Mouse (Mus musculus) adrenal gland, adult 8-10 months (tissue): ENCODE measurements at regions not wholly inside any gene's neighbourhood (a gene's known extent, or its start where the extent isn't known, plus 50 kb on each side); places are given as distances from the start of the nearest gene placed in this dataset.

Experiments used
- DNase-seq: peaks from one replicate; pipeline ENCODE4 v3.0.0; 2022

DNA sequence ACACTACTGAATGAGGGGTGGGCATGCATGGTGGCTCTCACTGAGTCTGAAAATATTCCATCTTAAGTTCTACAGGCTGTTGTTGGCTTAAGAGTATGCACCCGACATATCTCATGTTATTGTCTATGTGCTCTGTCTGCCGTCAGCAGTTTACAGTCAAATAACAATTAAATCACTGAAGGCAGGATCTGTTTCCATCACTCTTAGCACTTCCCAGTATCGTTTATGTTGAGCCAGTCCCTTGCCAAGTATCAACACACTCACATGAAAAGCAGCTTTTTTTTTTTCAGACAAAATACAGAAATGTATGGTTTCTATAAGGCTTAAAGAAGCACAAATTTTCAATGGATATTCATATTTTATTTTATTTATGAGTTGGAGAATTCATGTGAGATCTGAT lies 485.9 kb upstream of the Gm9747 start:
- DNase-seq, result no peak

DNA sequence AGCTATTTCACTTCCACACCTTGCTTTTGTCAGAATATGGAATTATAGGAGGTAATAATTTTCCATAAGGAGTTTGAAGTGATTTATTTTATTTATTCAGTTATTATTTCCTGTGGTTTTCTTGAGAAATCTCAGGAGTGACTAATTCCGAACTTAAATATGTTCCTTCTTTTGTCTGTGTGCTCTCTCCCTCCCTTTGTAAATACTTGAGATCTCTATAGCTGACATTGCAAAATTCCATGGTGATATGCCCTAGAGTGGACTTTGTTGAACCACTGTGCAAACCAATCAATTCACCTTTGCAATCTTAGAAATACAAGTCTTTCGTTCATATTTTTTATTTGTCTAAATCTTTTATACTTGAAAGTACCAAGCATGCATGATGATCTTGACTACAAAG lies 478.8 kb upstream of the Gm9747 start:
- no peak for DNase-seq

DNA sequence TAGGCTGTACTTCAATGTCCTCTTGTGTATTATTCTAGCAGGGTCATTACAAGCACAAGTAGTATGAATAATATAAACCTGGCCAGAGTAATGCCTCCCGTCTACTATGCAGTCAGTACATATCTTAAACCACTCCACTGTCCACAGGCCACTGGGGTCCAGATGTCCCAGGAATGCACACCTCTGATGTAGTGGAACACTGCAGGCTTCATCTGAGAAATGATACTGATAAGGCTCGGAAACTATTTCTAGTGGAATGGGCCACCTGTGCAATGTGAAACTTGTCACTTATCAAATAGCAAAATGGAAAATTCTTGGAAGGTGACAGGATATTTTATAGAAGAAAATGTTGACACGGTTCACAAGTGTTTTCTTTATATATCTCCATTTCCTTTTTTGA lies 477.6 kb upstream of the Gm9747 start:
- DNase-seq, result no peak

DNA sequence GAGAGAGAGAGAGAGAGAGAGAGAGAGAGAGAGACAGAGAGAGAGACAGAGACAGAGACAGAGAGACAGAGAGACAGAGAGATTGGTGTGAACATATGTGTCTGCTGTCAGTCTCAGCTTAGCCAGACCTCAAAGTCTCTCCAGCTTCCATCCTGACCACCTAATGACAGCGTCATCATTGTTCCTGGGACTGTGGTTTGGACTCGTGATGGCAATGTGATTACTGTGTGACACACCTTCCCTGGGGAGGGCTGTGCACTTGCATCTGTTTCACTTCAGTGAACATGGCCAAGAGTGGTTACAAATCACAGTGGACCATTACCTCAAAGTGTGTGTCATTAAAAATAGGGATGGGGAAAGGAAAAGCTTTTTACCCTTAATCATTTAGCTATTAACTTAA lies 477.2 kb upstream of the Gm9747 start:
- DNase-seq, result no peak

DNA sequence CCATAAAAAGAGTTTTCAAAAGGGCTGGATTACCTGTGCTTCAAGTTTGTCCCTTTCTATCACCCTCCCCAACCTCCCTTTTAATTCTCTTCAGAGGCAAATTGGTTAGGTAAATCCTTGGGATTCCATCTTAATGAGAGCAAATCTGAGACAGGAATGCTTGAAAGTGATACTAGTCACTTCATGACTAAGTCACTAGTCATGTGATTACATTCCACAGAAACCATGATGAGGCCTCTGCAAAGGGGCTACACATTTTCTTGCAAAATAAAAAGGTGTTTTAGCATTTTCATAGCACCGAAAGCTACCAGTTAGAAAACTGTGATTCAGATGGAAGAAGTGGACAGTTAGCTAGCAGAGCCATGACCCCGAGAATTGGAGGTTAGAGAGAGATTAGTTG lies 473.0 kb upstream of the Gm9747 start:
- no peak for DNase-seq

DNA sequence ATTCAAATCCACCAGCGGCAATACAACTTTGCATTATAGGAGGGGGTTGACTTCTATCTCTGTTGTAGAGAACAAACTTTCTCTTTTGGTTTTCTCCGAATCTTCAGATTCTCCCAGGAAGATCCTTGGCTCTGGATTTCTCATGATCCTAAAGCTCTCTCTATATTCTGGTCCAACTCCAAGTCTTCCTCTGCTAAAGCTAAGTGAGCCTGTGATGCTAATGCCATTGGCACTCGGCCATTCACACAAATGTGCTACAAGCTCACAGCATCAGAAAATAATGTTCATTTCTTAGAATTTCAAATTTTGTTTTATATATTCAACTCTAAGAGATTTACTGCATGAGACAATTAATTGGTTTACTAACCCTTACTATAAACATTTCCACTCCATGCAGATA lies 461.2 kb upstream of the Gm9747 start:
- DNase-seq, result no peak

DNA sequence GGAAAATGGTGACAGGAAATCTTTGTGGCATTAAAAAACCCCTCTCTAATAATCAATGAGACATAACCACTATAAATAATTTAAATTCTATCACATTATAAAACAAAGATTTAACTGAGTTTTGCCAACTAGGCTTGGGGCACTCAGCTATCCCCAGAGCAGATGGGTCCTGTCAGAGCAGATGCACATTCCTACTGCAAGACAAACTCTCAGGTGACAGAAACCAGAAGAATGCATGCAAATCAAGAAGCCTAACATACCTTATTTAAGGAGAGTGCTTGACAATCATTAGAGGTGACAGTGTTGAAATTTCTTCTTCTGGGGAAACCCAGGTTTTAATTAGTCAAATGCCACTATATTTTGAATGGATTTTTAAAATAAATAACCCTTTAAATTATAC lies 452.3 kb upstream of the Gm9747 start:
- DNase-seq, result no peak

DNA sequence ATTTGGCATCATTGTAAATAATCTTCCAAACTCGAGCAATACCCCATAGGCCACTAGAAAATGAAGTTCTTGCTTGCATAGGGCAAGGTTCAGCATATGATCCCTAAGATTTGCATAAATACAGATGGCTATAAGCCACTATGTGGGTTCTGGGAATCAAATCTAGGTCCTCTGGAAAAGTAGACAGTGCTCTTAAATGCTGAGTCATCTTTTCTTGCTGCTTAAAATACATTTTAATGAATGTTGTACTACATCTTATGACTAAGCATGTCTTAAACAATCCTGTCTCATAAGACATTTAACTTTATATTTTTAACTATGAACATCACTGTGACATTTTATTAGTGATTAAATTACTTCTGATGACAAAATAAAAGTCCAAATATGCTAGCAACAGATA lies 448.6 kb upstream of the Gm9747 start:
- no peak for DNase-seq

DNA sequence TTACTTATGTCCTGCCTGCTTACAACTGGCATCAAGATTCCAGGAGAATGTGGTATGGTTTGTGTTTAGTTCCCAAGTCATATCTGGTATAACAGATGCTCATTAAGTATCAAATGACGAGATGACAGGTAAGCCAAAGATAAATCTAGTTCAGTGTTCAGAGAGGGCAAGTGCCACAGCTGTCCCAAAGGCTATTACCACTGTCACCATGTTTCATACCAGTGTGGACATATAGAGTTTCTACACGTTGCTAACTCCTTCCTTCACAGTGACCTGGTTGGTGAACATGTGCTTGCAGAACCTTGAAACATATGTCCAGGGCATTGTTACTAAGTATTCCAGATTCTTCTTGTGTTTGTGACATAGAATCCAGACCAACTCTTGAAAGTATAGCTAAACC lies 438.1 kb upstream of the Gm9747 start:
- no peak for DNase-seq

DNA sequence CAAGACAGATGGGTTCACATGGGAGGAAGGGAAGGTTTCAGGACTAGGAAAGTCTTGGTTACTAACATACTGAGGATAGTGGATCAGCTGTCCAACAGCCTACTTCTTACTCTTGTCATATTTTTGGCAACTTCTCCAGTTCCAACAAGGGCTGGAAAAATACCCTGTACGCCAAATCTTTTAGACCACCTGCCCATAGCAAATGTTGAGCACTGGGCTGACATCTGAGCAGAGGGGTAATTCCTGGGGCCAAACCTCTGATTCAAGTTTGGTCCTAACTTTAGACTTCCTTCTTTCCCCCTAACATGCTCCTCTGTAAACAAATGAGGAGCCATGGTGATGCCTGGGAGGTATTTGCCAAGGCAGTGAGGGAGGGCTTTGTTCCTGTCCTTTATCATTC lies 437.5 kb upstream of the Gm9747 start:
- DNase-seq, result no peak

DNA sequence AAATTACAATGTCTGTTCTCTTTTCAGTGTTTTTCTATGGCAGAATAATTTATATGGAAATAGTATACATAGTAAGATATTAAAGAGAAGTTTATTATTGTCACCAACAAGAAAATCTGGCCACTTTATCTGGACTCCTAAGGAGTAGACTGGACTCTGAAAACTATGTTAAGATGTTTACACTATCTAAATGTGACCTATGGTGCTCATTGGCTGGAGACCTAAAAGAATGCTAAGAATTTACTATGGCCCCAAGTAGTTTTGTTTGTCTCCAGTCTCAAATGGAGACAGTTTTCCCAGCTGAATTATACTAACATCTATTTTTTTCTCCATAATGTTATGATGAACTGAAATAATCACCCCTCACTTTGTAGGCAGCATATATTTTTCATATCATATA lies 421.3 kb upstream of the Gm9747 start:
- DNase-seq, result no peak

DNA sequence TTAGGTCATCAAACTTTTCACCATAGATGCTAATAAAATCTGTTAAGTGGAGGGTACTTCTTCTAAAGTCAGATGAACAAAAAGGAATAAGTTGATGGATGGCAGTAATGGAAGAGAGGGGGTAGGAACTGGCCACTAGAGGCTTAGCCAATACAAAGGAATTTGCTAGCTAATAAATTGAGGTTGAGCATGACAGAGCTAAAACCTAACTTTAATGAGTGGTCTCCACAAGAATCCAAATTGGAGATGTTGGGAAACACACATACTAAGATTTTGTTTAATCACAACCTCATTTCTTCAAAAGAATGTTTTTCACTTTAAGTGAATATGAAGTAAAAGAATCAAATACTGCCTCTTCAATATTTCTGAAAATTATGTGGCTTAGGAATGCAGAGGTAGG lies 414.0 kb upstream of the Gm9747 start:
- no peak for DNase-seq

DNA sequence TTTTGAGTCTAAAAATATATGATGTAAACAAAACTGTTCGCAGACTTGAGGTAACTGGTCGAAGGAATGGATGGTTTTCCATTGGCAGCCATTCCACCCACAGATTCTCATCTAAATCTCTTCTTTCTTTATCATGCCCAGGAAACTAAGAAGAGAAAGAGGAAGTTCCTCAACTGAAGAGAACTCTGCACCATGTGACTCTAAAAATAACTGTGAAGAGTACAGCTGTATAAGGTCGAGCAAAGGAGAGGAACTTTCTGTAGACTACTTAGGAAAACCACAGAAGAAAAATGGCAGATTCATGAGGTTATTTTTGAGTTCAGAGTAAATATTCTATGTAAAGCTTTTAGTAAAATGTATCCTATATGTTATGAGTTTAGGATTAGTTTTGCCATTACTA lies 390.9 kb upstream of the Gm9747 start:
- no peak for DNase-seq

DNA sequence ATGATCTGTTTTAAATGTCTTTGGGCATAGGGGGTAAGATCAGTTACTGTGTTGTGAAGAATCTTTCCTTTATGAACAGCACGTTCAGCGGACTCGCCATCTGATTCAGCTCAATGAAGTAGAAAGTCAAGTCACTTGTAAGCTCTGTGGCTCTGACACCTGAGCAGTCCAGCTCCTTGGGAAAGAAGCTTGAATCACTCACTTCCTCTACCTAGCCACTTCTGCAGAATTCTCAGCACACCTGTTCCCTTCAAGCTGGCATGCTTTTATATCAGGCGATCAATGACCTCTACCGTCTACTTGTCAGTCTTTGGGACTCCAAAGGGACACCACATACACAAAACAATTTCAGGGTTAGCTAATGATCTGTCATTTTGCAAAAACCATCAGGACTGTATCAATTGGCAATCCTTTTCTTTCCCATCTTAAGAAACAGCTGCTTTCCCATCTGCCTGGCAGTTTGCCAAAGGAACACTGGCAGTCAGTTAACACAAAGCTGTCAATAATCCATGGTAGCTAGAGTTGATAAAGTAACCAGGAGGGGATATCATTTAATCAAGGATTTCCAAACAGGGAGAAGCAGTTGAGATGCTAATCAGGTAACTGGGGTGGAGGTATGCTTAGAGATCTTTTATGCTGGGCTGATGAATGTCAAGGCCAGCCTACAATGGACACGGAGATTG lies 382.3 kb upstream of the Gm9747 start:
- DNase-seq, result no peak

DNA sequence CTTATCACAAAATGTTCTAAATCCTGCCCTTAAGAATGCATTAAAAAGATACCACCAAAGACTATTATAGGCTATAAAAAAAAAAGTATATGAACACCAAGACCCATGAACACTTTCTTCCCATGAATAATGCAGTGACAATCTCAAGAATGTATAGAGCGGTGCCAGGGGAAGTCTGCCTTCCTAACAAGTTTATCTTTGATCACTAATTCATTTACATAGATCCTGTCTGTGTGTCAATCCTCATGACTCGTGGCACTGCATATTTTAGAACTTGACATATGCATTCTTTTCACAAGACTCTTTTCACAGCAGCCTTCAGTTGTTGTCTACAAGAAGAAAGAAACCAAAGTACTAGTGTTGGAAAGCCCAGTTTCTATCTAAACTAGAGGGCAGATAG lies 373.4 kb upstream of the Gm9747 start:
- DNase-seq, result no peak

DNA sequence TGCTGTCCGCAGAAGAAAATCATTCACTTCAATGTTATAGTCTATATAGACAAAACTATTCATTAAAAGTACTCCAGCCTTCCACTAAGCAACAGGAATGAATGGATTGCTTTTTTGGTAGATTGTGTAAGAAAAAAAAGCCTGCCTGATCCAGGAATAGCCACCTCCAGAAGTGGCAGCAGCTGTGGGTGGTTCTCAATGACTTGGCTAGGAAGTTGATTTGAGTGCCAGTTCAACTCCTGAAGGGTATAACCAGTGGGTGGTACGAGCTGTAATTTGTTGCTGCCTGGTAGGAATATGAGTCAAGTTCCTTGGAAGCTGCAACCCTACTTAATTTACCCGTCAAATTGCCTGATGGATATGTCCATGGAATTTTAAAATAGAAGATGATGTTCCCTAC lies 368.3 kb upstream of the Gm9747 start:
- DNase-seq, result no peak

DNA sequence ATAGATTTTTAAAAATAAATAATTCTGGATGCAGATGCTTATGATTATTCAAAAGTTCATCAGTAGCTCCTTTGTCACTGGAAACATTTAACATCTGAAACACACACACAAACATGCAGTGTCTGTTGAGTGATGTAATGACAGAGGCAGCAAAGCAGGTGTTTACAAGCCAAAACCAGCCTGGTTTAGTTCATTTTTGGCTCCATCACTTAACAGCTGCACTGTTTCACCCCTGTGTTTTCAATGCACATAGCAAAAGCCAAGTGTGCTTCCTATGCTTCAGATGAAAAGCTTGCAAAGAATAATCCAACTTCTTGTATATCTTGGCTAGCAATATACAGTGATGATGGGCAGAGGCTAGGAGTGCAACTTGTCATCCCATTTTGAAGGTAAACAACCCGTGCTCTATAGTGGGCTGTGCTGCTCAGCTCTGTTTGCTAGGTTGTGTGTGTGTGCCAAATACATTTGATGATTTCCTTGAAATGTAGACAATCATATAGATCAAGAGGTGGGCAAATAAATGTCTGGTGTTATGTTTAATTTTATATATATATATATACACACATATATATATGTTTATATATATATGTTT lies 345.9 kb upstream of the Gm9747 start:
- no peak for DNase-seq

DNA sequence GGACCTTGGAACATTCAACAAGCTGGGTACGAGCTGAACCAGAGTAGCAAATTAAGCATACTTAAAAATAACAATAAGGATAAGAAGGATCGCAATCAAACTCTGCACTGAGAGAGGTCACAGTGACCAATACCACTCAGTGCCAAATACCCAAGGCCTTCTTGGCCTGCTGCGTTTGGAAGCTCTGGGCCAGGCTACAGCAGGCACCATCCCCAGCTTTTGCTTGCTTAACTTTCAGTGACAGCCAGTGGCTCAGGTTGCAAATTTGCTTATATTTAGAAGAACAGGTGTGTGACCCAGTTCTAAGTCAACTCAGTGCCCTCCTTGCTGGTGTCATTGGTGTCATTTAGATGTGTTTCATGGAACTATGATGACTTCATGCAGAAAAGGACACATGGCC lies 335.7 kb upstream of the Gm9747 start:
- peak; percentile 14 for DNase-seq

DNA sequence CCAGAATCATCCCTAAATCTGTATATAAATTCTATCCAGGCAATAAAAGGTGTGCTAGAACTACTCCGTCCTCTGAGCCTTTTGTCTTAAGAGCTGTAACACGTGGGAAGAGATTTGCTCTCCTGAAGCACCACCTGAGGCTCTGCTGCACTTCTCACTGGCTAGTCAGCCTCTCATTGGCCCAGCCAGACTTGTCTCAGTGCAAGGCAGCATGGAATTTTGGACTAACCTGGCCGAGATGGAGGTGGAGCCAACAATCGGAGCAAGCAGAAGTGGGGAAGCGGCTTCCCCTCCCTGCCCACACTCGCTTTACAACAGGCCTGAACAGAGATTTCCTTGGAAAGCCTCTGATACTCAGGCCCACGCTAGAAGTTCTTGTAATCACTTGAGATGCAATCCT lies 332.1 kb upstream of the Gm9747 start:
- DNase-seq, result no peak

DNA sequence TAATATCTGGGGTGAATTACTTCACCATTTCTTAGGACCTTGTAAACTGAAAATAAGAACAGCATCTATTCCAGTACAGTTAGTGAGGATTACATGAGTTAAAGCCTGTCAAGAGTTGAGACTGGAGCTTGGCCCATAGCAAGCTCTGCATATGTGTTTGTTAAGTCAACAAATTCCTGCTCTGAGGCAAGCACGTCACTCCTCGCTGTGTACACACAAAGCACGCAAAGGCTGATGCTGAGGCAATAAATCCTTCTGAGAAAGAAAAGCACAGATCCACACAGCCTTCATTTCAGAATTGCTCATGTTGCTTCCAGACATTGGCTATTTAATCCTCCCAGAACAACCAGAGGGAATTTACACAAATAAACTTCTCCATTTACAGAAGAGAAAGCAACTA lies 328.9 kb upstream of the Gm9747 start:
- no peak for DNase-seq

DNA sequence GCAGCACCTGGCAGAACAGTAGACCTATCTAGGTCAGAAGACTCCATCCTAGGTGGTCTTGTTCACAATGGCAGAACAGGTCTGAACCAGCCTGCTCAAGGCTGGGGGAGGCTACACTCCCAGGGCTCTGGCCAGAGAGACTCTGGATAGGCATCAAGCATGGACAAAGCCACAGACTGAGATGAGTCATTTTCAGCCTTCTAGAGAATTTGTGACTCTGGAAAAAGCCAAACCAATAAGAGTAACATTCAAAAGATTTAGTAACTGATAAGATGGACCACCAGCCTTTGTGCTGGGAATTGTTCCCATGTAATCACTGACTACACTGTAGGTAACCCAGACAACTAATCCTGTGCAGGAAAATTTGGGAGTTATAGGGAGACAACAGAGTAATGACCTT lies 320.3 kb upstream of the Gm9747 start:
- DNase-seq, result no peak

DNA sequence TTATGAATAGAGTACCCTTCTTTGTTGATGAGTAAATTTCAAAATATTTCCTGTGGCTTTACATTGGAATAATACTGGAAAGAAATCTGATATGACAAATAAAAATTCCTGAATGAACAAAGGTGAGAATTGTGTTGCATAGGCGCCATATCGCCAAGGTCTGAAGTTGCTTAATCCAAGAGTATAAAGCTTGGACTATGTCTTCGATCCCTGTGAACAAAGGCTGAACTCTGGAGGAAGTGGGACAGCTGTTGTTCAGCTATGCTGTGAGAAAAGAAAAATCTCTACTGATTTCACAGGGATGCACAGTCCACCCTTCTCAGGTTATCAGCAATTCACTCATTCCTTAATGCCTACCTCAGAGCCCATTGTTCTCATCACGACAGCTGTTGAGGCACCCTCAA lies 319.3 kb upstream of the Gm9747 start:
- DNase-seq, result no peak

DNA sequence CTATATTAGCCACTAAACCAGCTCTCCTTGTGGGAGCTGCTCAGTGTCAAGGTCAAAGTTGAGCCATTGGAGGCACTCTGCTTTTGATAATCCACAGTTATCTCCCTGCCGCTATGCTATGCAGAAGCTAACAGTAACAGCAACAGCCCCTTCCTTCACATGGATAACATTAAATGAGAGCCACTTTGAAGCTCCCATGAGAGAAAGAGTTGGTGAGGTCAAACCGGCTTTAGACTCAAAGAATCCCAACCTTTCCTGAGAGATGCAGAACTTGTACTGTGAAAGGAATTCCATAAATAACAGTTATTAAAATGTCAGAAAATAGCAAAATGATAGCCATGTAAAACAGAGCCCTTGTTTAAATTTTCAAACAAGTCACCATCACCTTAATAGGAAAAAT lies 316.1 kb upstream of the Gm9747 start:
- no peak for DNase-seq

DNA sequence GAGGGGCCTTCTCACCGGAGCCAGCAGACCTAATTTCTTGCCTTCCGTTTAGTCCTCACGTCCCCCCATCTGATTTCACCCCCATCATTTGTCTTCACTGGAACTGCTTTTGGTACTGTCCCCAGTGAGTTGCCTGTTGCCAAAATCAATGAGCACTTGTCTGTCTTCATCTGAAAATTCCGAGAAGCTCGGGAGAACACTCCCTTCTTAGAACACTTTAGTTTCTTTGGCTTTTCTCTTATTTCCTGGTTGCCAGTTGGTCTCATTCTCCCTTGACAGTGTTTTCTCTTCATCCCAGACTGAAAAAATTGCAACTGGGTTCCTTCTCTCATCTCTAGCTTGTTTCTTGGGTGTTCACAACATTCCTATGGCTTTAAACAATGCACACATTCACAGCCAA lies 305.2 kb upstream of the Gm9747 start:
- DNase-seq, result no peak

DNA sequence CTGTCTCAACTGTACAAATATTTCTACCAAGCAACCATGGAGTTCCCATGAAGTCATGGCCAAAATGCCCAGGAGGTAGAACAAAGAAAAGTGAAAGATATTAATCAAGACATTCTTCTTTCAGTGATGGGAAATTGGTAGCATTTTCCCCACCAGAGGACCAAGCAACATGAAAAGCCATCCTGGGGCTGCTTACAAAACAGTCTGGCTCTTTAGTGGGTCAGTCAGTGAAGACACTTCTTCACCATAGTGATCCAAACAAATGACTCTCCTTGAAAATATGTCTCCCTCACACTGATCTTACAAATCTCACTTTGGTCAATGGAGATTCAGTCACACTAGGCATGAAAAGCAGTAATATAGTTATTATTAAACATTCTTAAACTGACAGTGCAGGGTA lies 299.8 kb upstream of the Gm9747 start:
- no peak for DNase-seq
